Mouse (Mus musculus): Measurements from ENCODE around the gene Nav1. TPM values are rescaled to one million over a fixed set of nuclear protein-coding genes. Genes with fewer than 3 reads are reported as not detected.

Nav1 gene
- polyA plus RNA-seq, 1 experiment: 16.3 TPM

DNA sequence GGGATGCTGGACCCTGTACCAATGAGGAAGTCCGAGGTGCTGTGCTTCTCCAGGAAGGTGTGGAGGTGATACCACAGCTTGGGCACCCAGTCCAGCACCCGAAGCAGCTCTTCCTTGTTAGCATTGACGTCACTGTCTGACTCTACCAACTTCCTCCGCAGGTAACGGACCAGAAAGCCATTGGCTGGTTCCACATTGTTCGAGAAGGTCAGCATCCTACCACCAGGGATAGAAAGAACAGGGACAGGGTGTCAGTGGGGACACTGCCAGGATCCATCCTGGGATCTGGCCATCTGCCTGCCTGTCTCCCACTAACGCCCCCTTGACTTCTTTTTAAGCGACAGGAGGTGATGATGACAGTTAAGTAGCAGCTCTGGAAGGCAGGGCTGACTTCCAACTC is 157.2 kb downstream of the Nav1 start:
- WGBS: 86% methylated on average over 8 of the region's 8 CpGs
- no peaks in the 10 kb centered on the region for H3K4me1 ChIP-seq (ENCODE audit: control insufficient read depth, insufficient read depth, insufficient read length)

DNA sequence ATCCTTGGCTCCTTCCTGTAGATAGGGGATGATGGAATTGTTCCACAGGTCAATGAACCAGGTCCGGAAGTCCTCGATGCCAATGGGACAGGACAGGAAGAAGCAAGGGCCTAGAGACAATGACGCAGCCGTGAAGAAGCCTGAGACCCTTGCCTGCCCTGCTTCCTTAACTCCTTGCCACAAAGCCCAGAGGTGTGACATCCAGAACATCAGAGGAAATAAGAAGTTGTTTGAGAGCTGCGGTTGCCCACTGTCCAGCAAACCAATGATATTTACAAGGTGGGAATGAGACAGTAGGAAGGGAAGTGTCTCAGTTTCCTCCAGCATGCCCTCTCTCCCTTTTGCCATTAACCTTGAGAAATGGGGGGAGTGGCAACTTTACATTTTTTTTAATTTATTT is 158.2 kb downstream of the Nav1 start:
- H3K27ac ChIP-seq (ENCODE audit: insufficient read depth, low read length): no peak overlapping the region
- H3K4me1 ChIP-seq (ENCODE audit: control insufficient read depth, insufficient read depth, insufficient read length): no peaks in the 10 kb centered on the region
- no peak for DNase-seq (ENCODE audit: low read depth in 1 of 2, low spot score in 2 of 2)
- TF ChIP-seq CTCF (IDR thresholded peaks at IDR 0.05; ENCODE audit: extremely low read depth, insufficient read depth, insufficient read length, insufficient replicate concordance): no peak
- no peak overlapping the region for H3K4me3 ChIP-seq (ENCODE audit: extremely low read depth, insufficient read depth, insufficient read length)
- WGBS: 96% methylated on average over 5 of the region's 5 CpGs
- H3K36me3 ChIP-seq (ENCODE audit: control insufficient read depth, insufficient read depth, low read length): no peaks in the 10 kb centered on the region
- H3K27me3 ChIP-seq (ENCODE audit: control insufficient read depth, insufficient read depth, low read length): no peaks in the 10 kb centered on the region

More for the DNA sequence above, 157.2 kb downstream of the Nav1 start:
- Histone ChIP-seq H3K27me3 (ENCODE audit: control insufficient read depth, insufficient read depth, low read length) (no peaks in the 10 kb centered on the region), H3K36me3 (ENCODE audit: control insufficient read depth, insufficient read depth, low read length) (no peaks in the 10 kb centered on the region), H3K4me3 (ENCODE audit: extremely low read depth, insufficient read depth, insufficient read length) (no peak overlapping the region), H3K27ac (ENCODE audit: insufficient read depth, low read length) (no peak overlapping the region)
- TF ChIP-seq CTCF (IDR thresholded peaks at IDR 0.05; ENCODE audit: extremely low read depth, insufficient read depth, insufficient read length, insufficient replicate concordance) (no peak), POLR2A (IDR thresholded peaks at IDR 0.05; ENCODE audit: low read depth, low read length) (no peak)
- no peak for DNase-seq (ENCODE audit: low read depth in 1 of 2, low spot score in 2 of 2)

DNA sequence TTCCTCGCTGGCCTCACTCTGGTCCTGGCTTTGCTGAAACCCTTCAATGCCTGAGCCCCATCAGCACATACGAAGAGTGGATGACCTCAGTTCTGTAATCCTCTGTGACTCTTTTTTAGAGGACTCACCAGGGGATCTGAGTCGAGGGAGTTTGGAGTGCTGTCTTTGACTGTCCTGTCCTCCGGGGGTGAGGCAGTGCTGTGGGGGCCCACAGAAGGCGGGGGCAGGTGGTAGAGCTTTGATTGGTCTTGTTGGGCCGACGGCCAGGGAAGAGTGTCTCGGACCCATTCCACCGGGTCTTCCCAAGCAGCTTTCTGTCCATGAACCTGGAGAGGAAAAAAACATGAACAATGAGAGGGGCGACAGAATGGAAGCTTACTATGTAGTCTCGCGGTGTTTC is 163.6 kb downstream of the Nav1 start:
- Histone ChIP-seq H3K27me3 (ENCODE audit: control insufficient read depth, insufficient read depth, low read length) (no peaks in the 10 kb centered on the region), H3K4me3 (ENCODE audit: extremely low read depth, insufficient read depth, insufficient read length) (no peak overlapping the region), H3K36me3 (ENCODE audit: control insufficient read depth, insufficient read depth, low read length) (no peaks in the 10 kb centered on the region), H3K27ac (ENCODE audit: insufficient read depth, low read length) (no peak overlapping the region), H3K4me1 (ENCODE audit: control insufficient read depth, insufficient read depth, insufficient read length) (no peaks in the 10 kb centered on the region)
- WGBS: 95% methylated on average over 12 of the region's 12 CpGs
- DNase-seq (ENCODE audit: low read depth in 1 of 2, low spot score in 2 of 2): no peak
- no peak for TF ChIP-seq CTCF (IDR thresholded peaks at IDR 0.05; ENCODE audit: extremely low read depth, insufficient read depth, insufficient read length, insufficient replicate concordance)
- no peak for TF ChIP-seq POLR2A (IDR thresholded peaks at IDR 0.05; ENCODE audit: low read depth, low read length)

DNA sequence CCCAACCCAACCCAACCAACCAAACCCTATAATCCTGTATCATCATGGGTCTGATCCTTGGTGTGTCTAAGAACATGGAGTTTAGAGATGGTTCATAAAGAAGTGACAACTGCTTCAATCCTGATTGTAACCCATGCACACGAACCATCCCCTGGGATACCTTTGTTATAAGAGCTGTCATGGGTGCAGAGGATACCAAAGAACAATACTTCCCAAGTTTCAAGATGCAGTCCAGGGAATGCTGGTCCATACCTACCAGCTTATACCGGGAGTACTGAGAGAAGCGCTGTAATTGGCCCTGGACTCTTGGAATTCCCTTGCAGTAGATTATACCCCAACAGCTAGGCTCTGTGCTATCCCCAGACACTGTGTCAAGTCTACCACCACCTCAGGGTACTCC is 165.2 kb downstream of the Nav1 start:
- H3K27me3 ChIP-seq (ENCODE audit: control insufficient read depth, insufficient read depth, low read length): no peaks in the 10 kb centered on the region
- no peak for DNase-seq (ENCODE audit: low read depth in 1 of 2, low spot score in 2 of 2)
- H3K4me3 ChIP-seq (ENCODE audit: extremely low read depth, insufficient read depth, insufficient read length): no peak overlapping the region
- TF ChIP-seq POLR2A (IDR thresholded peaks at IDR 0.05; ENCODE audit: low read depth, low read length): no peak
- no peak for TF ChIP-seq CTCF (IDR thresholded peaks at IDR 0.05; ENCODE audit: extremely low read depth, insufficient read depth, insufficient read length, insufficient replicate concordance)
- no peak overlapping the region for H3K27ac ChIP-seq (ENCODE audit: insufficient read depth, low read length)
- H3K4me1 ChIP-seq (ENCODE audit: control insufficient read depth, insufficient read depth, insufficient read length): no peaks in the 10 kb centered on the region
- H3K36me3 ChIP-seq (ENCODE audit: control insufficient read depth, insufficient read depth, low read length): no peaks in the 10 kb centered on the region
- 97% methylated on average over 3 of the region's 3 CpGs for WGBS

DNA sequence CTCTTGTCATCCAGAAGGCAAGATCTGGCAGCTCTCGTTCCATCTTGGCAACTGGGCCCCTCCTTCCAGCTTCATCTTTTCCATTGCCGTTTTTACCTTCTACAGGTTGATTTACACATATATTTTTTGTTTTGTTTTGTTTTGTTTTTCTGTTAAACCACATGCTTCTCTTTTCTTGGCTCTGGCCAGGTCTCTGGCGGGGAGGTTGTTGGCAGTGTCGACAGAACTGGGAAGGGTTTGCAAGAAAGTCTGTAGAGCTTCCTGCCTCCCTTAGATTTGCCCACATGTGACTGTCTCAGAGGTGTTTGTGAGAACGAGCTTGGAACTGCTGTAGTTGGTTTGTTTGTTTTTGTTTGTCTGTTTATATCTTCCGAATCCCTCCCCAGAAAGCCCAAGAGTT is 166.1 kb downstream of the Nav1 start:
- TF ChIP-seq POLR2A (IDR thresholded peaks at IDR 0.05; ENCODE audit: low read depth, low read length) (no peak), CTCF (IDR thresholded peaks at IDR 0.05; ENCODE audit: extremely low read depth, insufficient read depth, insufficient read length, insufficient replicate concordance) (no peak)
- H3K27me3 ChIP-seq (ENCODE audit: control insufficient read depth, insufficient read depth, low read length): no peaks in the 10 kb centered on the region
- H3K4me1 ChIP-seq (ENCODE audit: control insufficient read depth, insufficient read depth, insufficient read length): no peaks in the 10 kb centered on the region
- H3K27ac ChIP-seq (ENCODE audit: insufficient read depth, low read length): no peak overlapping the region
- no peak overlapping the region for H3K4me3 ChIP-seq (ENCODE audit: extremely low read depth, insufficient read depth, insufficient read length)
- WGBS: 82% methylated on average over 6 of the region's 6 CpGs
- H3K36me3 ChIP-seq (ENCODE audit: control insufficient read depth, insufficient read depth, low read length): no peaks in the 10 kb centered on the region
- no peak for DNase-seq (ENCODE audit: low read depth in 1 of 2, low spot score in 2 of 2)

DNA sequence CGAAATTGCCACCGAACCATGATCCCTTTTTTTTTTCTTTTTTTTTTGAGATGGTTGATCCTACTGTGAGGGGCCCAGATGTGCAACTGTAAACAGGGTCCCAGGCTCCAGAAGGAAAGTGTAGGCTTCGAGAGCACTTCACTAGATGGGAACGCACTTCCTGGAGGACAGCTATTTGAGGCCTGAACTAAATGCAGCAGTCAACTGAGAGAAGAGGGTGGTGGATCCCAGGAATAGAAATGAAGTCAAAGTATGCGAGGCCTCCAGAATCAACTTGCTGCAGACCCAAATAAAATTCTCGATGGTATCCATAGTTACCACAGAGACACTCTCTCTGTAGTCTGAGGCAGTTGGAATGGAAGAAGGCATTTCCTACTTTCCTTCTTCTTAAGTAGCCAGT is 168.3 kb downstream of the Nav1 start:
- Histone ChIP-seq H3K27me3 (ENCODE audit: control insufficient read depth, insufficient read depth, low read length) (no peaks in the 10 kb centered on the region), H3K27ac (ENCODE audit: insufficient read depth, low read length) (no peak overlapping the region), H3K4me1 (ENCODE audit: control insufficient read depth, insufficient read depth, insufficient read length) (no peaks in the 10 kb centered on the region), H3K36me3 (ENCODE audit: control insufficient read depth, insufficient read depth, low read length) (no peaks in the 10 kb centered on the region), H3K4me3 (ENCODE audit: extremely low read depth, insufficient read depth, insufficient read length) (no peak overlapping the region)
- 94% methylated on average over 6 of the region's 6 CpGs for WGBS
- DNase-seq (ENCODE audit: low read depth in 1 of 2, low spot score in 2 of 2): no peak
- TF ChIP-seq CTCF (IDR thresholded peaks at IDR 0.05; ENCODE audit: extremely low read depth, insufficient read depth, insufficient read length, insufficient replicate concordance) (no peak), POLR2A (IDR thresholded peaks at IDR 0.05; ENCODE audit: low read depth, low read length) (no peak)

DNA sequence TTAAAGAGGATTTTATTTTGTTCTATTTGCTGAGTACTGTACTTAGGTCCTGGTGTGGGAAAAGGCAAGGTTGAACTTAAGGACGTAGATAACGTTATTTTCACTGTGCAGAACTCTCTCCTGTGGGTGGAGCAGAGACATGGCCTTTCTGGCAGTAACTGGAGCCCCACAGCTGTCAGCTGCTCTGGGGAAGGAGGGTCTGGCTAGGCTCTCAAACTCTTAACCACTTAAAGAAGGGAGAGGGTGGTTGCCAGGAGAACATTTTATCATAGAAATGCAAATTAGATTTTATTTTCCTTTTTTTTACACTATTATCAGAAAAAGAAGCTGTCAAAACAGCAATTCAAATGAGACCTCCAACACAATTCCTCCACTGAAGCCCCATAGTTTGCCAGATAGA is 171.3 kb downstream of the Nav1 start:
- Histone ChIP-seq H3K4me1 (ENCODE audit: control insufficient read depth, insufficient read depth, insufficient read length) (peaks cover 2% of the 10 kb centered on the region; the same call in 1 of the 2 replicates), H3K4me3 (ENCODE audit: extremely low read depth, insufficient read depth, insufficient read length) (no peak overlapping the region), H3K27ac (ENCODE audit: insufficient read depth, low read length) (no peak overlapping the region), H3K36me3 (ENCODE audit: control insufficient read depth, insufficient read depth, low read length) (no peaks in the 10 kb centered on the region), H3K27me3 (ENCODE audit: control insufficient read depth, insufficient read depth, low read length) (no peaks in the 10 kb centered on the region)
- TF ChIP-seq POLR2A (IDR thresholded peaks at IDR 0.05; ENCODE audit: low read depth, low read length) (no peak), CTCF (IDR thresholded peaks at IDR 0.05; ENCODE audit: extremely low read depth, insufficient read depth, insufficient read length, insufficient replicate concordance) (no peak)
- WGBS: 22% methylated on average over 2 of the region's 2 CpGs
- no peak for DNase-seq (ENCODE audit: low read depth in 1 of 2, low spot score in 2 of 2)
